Mouse (Mus musculus) cortical plate, adult 2 months (tissue): Measurements from ENCODE around the gene Nudc. TPM values are rescaled to one million over a fixed set of nuclear protein-coding genes. Genes with fewer than 3 reads are reported as not detected.

Experiments used
- H3K27ac ChIP-seq: fragments of 200-500 bp; 2 replicates; pipeline ENCODE4 v1.5.1; 2012; ENCODE audit warnings: low read length, control low read depth, inconsistent platforms; ENCODE audit not compliant: insufficient read depth
- H3K4me1 ChIP-seq: fragments of 200-500 bp; 2 replicates; pipeline ENCODE4 v1.6.1; 2011; ENCODE audit warnings: low read length; ENCODE audit not compliant: control insufficient read depth, insufficient read depth
- H3K4me3 ChIP-seq: fragments of 200-500 bp; 2 replicates; pipeline ENCODE4 v1.5.1; 2011; ENCODE audit warnings: mild to moderate bottlenecking, low read length, control low read depth; ENCODE audit not compliant: insufficient read depth
- CTCF ChIP-seq: fragments of 200-500 bp; IDR thresholded peaks from 2 replicates; pipeline ENCODE4 v1.5.1; 2011; ENCODE audit warnings: mild to moderate bottlenecking, control low read depth, low read length; ENCODE audit not compliant: insufficient read depth; ENCODE audit errors: extremely low read depth
- POLR2A ChIP-seq: fragments of 200-500 bp; IDR thresholded peaks from 2 replicates; pipeline ENCODE4 v1.6.1; 2011; ENCODE audit warnings: mild to moderate bottlenecking, low read length, control low read depth; ENCODE audit not compliant: insufficient read depth; ENCODE audit errors: extremely low read depth
- polyA plus RNA-seq: library from polyadenylated mRNA; depleted of rRNA; stranded (reverse); fragments of >200 nt; gene quantifications from 2 replicates; pipeline ENCODE4 v1.2.3, GENCODE M21; 2012

Gene Nudc
- polyA plus RNA-seq, 1 experiment, result 184 TPM

DNA sequence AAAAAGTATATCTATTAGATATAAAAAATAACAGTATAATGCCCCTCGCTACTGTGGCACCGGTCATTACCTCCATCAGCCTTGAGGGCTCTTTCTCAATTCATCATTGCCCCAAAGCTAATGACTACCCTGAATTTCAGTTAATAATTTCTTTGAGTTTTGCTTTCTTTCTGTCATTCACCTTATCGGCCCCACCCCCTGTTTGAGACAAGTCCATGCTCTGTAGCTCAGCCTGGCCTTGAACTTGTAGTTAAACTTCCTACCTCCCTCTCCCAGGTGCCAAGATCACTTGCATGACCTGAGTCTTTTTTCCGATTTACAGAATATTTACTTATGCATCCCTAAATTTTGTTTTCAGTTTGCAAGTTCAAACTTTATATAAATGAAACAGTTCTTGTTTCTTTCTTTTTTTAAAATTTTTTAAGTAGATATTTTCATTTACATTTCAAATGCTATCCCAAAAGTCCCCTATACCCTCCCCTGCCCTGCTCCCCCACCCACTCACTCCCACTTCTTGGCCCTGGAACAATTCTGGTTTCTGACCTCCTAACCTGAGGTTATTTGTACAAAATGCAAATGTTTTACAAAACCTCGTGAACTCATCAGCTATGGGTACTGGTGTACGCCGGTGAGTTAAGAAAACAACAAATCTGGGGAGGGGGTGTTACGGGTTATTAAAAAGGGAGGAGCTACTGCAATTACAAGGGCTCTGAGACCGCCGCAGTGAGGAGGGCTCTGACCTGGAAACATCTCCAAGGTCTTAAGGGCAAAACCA is 23.7 kb upstream of the Nudc start:
- H3K4me1 ChIP-seq, result no peaks in the 10 kb centered on the region
- no peak overlapping the region for H3K4me3 ChIP-seq
- no peak for TF ChIP-seq CTCF
- H3K27ac ChIP-seq, result no peak overlapping the region

DNA sequence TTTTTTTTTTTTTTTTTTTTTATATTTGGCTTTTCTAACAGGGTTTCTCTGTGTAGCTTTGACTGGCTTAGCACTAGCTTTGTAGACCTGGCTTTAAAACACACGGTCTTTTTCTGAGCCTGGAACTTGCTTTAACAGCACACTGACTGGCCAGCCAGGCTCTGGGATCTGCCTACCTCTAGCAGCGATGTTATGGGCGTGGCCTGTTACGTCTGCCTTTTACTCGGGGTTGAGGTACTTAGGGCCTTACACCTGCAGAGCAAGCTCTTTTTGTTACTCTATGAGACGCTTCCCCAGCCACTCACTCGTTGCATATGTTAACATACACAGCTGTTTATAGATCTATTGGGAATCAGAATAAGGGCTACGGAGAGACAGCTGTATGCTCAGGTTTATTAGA is 21.5 kb upstream of the Nudc start:
- Histone ChIP-seq H3K27ac (no peak overlapping the region), H3K4me3 (no peak overlapping the region), H3K4me1 (no peaks in the 10 kb centered on the region)
- TF ChIP-seq CTCF (no peak), POLR2A (no peak)

DNA sequence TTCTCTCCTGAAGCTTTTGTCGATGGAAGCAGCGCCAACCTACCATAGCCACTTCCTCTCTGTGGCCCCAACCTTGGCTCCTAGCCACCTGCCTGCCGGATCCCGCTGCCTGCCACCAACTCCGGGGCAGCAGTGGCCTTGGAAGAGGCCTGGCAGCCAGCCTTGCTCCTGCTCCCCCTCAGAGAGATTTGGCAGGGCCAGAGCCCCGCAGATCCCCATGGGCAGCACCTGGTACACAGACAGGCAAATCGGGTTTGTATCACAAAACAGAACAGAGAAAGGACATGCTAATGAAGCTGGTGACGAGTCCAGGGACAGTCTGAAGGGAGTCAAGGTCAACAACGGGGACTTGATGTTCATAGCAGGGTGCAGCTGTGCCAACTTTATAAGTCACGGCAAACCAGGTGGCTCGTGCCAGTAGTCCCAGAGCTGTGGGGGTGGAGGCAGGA is 17.4 kb upstream of the Nudc start:
- no peak overlapping the region for H3K27ac ChIP-seq
- TF ChIP-seq POLR2A, result no peak
- TF ChIP-seq CTCF, result no peak
- no peak overlapping the region for H3K4me3 ChIP-seq
- H3K4me1 ChIP-seq, result no peaks in the 10 kb centered on the region

DNA sequence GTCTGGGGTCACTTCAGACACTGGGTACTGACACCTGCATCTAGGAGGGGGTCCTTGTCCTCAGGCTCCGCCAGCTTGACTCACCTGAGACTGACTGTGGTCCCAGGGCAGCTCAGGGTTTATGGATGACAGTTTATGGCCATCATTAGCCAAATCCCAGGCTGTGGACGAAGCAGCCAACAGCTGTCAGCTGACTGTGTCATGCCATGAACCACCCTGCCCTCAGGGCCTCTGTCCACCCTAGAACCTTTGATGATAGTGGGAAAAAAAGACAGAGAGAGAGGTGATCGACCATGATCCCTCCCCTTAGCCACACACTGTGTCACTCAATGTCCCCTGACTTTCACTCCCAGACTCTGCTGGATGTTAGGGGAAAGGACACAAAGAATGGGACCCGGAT is 15.8 kb upstream of the Nudc start:
- H3K4me3 ChIP-seq, result no peak overlapping the region
- no peak overlapping the region for H3K27ac ChIP-seq
- H3K4me1 ChIP-seq, result no peaks in the 10 kb centered on the region
- TF ChIP-seq POLR2A (no peak), CTCF (no peak)

DNA sequence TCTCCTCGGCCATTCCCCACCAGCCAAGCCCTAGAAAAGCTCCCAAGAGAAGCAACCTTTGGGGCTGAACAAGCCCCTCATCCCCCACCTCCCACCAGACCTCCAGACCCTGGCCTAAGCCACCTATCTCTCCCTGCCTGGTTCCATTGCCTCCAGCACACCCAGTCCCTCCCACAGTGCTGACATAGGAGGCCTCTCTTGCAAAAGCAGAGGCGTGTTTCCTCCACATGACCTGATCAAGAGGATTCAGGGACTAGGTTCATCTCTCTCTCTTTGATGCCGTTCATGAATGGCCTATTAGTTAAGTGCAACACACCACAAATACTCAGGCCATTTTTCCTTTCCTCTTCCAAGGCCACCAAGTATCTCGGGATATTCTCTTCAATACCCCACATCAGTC is 14.1 kb upstream of the Nudc start:
- no peak for TF ChIP-seq POLR2A
- no peak for TF ChIP-seq CTCF
- no peak overlapping the region for H3K4me3 ChIP-seq
- no peaks in the 10 kb centered on the region for H3K4me1 ChIP-seq
- no peak overlapping the region for H3K27ac ChIP-seq

DNA sequence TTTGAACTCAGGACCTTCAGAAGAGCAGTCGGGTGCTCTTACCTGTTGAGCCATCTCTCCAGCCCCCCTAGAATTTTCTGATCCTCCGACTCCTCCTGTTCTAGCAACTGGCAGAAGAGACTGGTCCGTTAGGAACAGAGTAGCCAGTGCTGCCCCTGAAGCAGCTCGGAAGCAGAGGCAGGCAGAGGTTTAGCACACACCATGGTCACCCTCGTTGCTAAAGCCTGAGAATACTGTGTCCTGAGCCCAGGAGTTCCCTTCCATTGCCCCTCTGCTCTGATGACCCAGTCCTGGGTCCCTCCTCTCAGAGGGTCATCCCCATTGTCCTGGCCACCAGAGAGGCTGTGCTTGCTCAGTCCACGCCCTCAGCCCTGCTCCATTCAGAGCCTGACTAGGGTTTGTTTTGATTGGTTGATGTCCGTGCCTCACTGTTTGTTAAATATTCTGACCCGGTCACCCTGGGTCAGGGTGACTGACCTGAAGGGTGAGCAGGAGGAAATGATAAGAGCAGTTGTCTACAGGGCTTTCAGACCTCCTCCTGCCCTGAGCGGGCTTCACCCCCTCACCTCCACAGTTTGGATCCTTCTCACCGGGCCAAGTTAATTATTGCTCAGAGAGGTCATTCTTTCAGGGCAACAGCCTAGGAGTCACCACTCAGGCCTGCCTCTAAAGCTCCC is 11.4 kb upstream of the Nudc start:
- Histone ChIP-seq H3K4me3 (no peak overlapping the region), H3K27ac (no peak overlapping the region), H3K4me1 (no peaks in the 10 kb centered on the region)
- TF ChIP-seq CTCF (no peak), POLR2A (no peak)

DNA sequence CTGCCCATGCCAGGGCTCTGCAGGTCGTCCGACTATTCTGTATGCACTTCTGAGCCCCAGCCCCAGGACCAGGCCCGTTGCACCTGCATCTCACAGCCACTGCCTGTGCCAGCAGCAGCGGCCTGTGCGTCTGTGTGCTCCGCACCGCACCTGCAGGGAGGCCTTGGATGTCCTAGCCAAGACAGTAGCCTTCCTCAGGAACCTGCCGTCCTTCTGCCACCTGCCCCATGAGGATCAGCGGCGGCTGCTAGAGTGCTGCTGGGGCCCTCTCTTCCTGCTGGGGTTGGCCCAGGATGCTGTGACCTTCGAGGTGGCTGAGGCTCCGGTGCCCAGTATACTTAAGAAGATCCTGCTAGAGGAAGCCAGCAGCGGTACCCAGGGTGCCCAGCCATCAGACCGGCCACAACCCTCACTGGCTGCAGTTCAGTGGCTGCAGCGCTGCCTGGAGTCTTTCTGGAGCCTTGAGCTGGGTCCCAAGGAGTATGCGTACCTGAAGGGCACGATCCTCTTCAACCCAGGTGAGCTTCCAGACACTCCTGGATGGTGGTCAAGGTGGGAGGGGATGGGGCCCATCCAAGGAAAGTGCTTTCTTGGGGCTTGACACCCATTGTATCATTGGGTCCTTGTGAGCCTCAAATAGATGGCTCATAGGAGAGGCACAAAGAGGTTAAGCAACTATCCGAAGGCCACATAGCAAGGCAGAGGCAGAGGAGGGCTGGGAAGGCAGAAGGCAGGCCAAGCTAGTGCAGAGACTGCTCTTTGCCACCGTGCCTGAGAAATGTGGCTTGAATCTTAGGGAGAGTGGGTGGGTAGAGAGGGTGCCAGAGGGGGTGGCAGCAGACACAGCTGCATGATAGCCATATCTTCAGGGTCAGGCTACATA is 7.9 kb upstream of the Nudc start:
- TF ChIP-seq POLR2A (no peak), CTCF (no peak)
- no peak overlapping the region for H3K27ac ChIP-seq
- H3K4me1 ChIP-seq, result no peaks in the 10 kb centered on the region
- H3K4me3 ChIP-seq, result no peak overlapping the region

DNA sequence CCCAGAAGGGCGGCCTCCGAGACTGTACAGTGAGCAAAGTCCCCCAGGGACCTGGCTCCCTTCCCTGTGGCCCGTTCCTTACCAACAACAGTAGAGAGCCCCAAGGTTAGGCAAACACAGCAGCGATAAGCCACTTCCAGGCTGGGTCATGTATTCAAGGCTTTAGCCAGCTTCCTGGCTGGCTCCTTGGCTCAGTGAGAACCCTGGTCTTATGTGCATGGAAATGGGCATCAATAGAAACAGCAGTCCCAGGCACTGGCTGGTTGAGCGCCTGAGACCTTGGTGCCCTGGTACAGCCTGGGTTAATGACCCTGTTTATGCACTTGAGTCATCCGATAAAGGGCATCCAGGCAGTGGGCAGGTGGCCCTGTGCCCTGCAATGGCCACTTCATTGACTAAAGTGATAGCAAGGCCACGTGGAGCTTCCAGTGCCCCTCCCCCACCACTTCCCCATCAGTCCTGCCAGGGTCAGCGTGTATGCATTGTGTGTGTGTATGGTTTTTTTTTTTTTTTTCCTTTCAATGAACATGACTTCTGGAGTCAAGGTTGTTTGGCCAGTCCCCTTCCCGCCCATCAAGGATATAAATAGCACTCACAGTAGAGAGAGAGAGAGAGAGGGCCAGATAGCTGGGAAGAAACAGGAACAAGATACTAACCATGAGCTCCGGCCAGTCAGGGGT is 7.1 kb upstream of the Nudc start, which contains the start of gene Nr0b2:
Gene Nr0b2 (plus strand): TSS at position 609 of the 680 bp plus-strand sequence.
- no peaks in the 10 kb centered on the region for H3K4me1 ChIP-seq
- TF ChIP-seq CTCF, result no peak
- no peak for TF ChIP-seq POLR2A
- no peak within 1 kb of the TSS for H3K27ac ChIP-seq
- H3K4me3 ChIP-seq, result no peak within 1 kb of the TSS

DNA sequence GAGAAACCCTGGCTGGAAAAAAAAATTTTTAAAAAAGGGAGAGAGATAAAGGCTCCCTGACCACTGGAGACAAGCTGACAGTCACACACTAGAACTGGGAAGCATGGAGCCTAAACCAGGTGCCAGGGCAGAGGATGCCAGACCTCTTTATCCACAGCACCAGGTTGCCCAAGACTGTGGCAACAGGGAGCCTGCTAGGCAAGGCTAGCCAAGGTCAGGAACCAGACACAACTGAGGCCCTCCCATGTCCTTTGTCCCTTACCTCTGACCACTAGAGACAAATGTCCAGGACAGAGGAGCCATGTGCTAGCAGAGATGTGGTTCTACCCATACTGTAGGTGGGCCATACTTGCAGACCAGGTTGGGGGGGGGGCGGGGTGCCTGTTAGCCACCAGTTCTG is 6.2 kb upstream of the Nudc start:
- H3K4me1 ChIP-seq, result no peaks in the 10 kb centered on the region
- no peak overlapping the region for H3K27ac ChIP-seq
- no peak overlapping the region for H3K4me3 ChIP-seq
- TF ChIP-seq CTCF, result no peak
- TF ChIP-seq POLR2A, result no peak
